Mouse (Mus musculus) neural tube, embryonic 14.5 days (tissue): Measurements from ENCODE around the gene Ddr1. TPM values are rescaled to one million over a fixed set of nuclear protein-coding genes. Genes with fewer than 3 reads are reported as not detected.

Source experiments
- ATAC-seq: fragments of 200-750 bp; cut with Nextera tagmentation; 2 replicates; pipeline ENCODE4 v1.8.0; 2017; ENCODE audit warnings: low read depth, mild to moderate bottlenecking, moderate TSS enrichment, moderate library complexity
- H3K27ac ChIP-seq: fragments of 300-500 bp; sonication (generic); 2 replicates; pipeline ENCODE4 v1.5.1; 2014; ENCODE audit warnings: low read depth, mild to moderate bottlenecking, control low read depth, low read length, moderate library complexity, mixed read lengths
- H3K27me3 ChIP-seq: fragments of 300-500 bp; sonication (generic); 2 replicates; pipeline ENCODE4 v1.6.1; 2014; ENCODE audit warnings: low read length; ENCODE audit not compliant: control insufficient read depth, insufficient read depth
- H3K36me3 ChIP-seq: fragments of 300-500 bp; sonication (generic); 2 replicates; pipeline ENCODE4 v1.6.1; 2014; ENCODE audit warnings: low read length, mixed read lengths; ENCODE audit not compliant: control insufficient read depth, insufficient read depth
- H3K4me1 ChIP-seq: fragments of 300-500 bp; sonication (generic); 2 replicates; pipeline ENCODE4 v1.6.1; 2014; ENCODE audit warnings: low read length; ENCODE audit not compliant: control insufficient read depth, insufficient read depth
- H3K4me2 ChIP-seq: fragments of 300-500 bp; sonication (generic); 2 replicates; pipeline ENCODE4 v1.6.1; 2014; ENCODE audit warnings: mild to moderate bottlenecking, low read depth, low read length, control low read depth
- H3K4me3 ChIP-seq: fragments of 300-500 bp; sonication (generic); 2 replicates; pipeline ENCODE4 v1.5.1; 2014; ENCODE audit warnings: low read depth, low read length, control low read depth, mixed read lengths
- H3K9ac ChIP-seq: fragments of 300-500 bp; sonication (generic); replicated peaks from 2 replicates; pipeline ENCODE4 v1.6.1; 2014; ENCODE audit warnings: low read depth, mild to moderate bottlenecking, control low read depth, low read length, mixed read lengths
- H3K9me3 ChIP-seq: fragments of 300-500 bp; sonication (generic); 2 replicates; pipeline ENCODE4 v1.6.1; 2016; ENCODE audit warnings: low read length; ENCODE audit not compliant: control insufficient read depth
- WGBS: fragments of 180-500 bp; shearing (Covaris S2); extraction: QIAGEN DNeasy Blood & Tissue Kit; methylation state at CpG from one replicate; pipeline ENCODE4 v1.1.7; 2014; 5-methylcytosine and 5-hydroxymethylcytosine counted together
- polyA plus RNA-seq: library from polyadenylated mRNA; unstranded; fragments of >200 nt; fragmentation: Nextera tagmentation; extraction: Ambion mirVana; gene quantifications from 2 replicates; pipeline ENCODE4 v1.2.1, GENCODE M21; 2014

Ddr1 gene
- polyA plus RNA-seq, 1 experiment from 2014 or later = 48.6 TPM

DNA sequence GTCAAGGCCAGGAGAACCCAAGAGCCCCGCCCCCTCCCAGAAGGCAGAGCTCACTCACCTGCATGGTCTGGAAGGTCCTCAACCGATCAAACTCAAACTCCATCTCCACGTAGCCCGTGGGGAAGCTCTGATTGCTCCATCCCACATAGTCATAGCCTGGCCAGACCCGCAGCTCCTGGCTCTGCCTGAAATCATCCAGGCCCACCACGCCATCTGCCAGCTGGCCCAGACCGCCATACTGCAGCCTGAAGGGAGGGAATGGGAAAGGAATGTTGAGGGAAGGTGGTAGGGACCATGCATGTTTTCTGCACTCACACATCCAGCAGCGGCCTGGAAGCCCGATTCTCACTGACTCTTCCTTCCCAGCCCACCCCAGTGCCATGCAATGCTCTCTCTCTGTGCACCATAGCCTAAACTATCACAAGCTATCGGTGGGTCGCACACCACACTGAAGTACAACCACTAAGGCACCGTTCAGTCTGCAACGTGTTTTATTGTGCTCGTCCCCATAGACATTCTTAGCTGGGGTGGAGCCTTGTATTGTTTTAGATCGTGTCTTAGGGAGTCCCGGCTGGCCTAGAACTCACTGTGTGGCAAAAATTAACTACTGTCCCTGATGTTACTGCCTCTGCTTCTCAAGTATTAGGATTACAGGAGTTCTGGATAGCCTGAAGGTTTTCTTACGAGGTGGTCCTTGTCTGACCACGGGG lies 14.3 kb downstream of the Ddr1 start:
- H3K9ac ChIP-seq = no peak overlapping the region
- H3K9me3 ChIP-seq = no peaks in the 10 kb centered on the region
- H3K27me3 ChIP-seq = no peaks in the 10 kb centered on the region
- no peak overlapping the region for H3K4me2 ChIP-seq
- no peak overlapping the region for H3K4me3 ChIP-seq
- no peaks in the 10 kb centered on the region for H3K4me1 ChIP-seq
- no peak for ATAC-seq
- no peak overlapping the region for H3K27ac ChIP-seq
- 91% methylated on average over 18 of the region's 18 CpGs for WGBS
- H3K36me3 ChIP-seq = peaks cover 76% of the 10 kb centered on the region

DNA sequence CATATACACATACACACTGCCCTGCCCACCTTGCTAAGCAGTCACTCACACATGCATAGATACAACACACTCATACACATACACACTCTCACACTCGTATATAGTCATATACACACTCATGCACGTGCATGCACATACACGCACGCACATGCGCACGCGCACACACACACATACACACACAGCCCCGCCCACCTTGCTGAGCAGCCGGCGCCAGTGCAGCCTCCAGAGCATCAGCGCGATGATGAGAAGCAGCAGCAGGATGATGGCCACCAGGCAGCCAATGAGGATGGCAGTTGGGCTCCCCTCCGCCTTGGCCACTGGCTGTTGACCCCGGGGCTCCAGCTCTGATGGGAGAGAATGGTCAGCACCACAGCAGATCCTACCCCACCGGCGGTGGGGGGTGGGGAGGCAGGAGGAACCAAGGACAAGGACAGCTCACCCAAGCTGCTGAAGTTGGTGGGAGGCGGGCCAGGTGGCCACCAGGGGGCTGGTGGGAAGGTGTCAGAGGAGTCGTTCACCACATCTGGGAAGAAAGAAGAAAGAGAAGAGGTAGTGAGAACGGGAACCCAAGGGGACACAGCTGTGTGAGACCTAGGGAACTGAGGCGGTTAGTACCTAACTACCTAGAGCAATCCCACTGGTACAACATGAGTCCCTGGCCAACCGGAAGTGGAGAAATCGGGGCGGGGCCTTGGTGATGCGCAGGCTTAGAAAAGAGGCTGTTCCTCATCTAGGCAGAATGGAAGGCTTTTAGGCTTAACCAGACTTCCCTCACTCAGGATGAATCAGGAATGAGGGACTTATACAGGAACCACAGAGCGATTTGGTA lies 15.9 kb downstream of the Ddr1 start:
- no peaks in the 10 kb centered on the region for H3K4me1 ChIP-seq
- no peak overlapping the region for H3K9ac ChIP-seq
- no peaks in the 10 kb centered on the region for H3K9me3 ChIP-seq
- ATAC-seq = no peak
- H3K27me3 ChIP-seq = no peaks in the 10 kb centered on the region
- WGBS = 91% methylated on average over 25 of the region's 25 CpGs
- no peak overlapping the region for H3K4me3 ChIP-seq
- no peak overlapping the region for H3K27ac ChIP-seq
- H3K36me3 ChIP-seq = peaks cover 86% of the 10 kb centered on the region
- no peak overlapping the region for H3K4me2 ChIP-seq

DNA sequence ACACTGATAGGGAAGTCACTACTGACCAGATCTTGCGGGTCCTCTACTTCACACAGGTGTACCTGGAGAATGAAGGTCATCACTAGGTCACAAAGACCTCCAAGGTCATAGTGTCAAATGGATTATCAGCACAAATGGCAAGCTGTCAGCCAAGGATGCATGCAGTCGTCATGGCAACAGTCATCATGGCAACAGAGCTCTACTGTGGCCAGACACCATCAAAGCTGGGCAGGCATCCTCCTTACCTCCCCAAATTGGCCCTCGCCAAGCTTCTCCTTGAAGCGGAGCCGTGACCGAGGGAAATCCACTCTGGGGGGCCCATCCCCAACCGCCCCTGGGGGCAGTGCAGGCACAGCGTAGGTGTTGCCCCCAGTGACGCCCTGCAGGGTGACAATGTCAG lies 19.4 kb downstream of the Ddr1 start:
- Histone ChIP-seq H3K4me3 (no peak overlapping the region), H3K27ac (no peak overlapping the region), H3K4me1 (no peaks in the 10 kb centered on the region), H3K36me3 (peaks cover 80% of the 10 kb centered on the region), H3K9ac (no peak overlapping the region), H3K4me2 (no peak overlapping the region), H3K27me3 (no peaks in the 10 kb centered on the region), H3K9me3 (no peaks in the 10 kb centered on the region)
- no peak for ATAC-seq
- 64% methylated on average over 9 of the region's 9 CpGs for WGBS

DNA sequence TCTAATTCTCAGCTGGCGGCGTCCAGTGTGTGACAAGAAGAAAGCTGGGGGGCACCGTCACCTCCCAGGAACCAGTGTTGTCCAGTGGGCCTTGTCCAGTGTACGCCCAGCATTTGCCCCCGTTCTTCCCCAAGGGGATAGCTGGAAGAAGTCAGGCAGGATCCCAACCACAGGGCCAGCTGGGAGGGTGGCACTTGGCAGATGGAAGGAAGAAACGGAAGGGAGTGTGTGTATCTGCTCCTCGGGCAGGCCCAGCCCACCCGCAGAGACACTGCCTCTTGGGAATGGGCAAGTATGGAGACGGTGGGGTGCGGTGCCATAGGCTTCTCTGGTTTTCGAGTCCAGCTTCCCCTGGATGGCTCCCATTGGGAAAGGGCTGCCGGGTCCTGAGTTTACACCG lies 22.4 kb downstream of the Ddr1 start:
- H3K4me3 ChIP-seq = no peak overlapping the region
- peaks cover 52% of the 10 kb centered on the region for H3K36me3 ChIP-seq
- no peak overlapping the region for H3K9ac ChIP-seq
- ATAC-seq = no peak
- WGBS = 89% methylated on average over 13 of the region's 13 CpGs
- no peaks in the 10 kb centered on the region for H3K4me1 ChIP-seq
- H3K27me3 ChIP-seq = no peaks in the 10 kb centered on the region
- H3K4me2 ChIP-seq = no peak overlapping the region
- no peak overlapping the region for H3K27ac ChIP-seq
- no peaks in the 10 kb centered on the region for H3K9me3 ChIP-seq

DNA sequence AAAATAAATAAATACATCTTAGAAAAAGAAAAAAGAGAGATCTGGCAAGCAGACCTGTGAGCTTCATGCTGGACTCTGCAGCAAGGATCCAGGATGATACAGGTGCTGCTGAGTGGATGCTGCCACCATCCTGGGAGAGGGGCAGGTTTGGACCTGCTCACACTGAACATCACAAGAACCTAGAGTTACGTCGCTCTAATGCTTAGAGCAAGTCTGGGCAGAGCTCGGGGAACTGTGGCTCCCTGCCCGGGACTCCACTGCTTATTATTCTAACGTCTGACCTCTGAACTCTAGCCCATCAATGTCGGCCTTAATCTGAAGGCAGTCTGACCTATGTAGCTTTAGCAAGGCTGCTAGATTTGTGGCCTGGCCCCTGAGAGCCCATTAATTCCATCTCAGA lies 23.8 kb downstream of the Ddr1 start:
- ATAC-seq = no peak
- Histone ChIP-seq H3K4me1 (no peaks in the 10 kb centered on the region), H3K4me3 (no peak overlapping the region), H3K4me2 (no peak overlapping the region), H3K9ac (no peak overlapping the region), H3K27me3 (no peaks in the 10 kb centered on the region), H3K36me3 (peaks cover 41% of the 10 kb centered on the region), H3K9me3 (no peaks in the 10 kb centered on the region), H3K27ac (no peak overlapping the region)
- 34% methylated on average over 6 of the region's 6 CpGs for whole genome bisulfite sequencing

- Histone ChIP-seq H3K4me2 (peak within 1 kb of the TSS; percentile 83), H3K9ac (peak within 1 kb of the TSS; percentile 71), H3K9me3 (no peaks in the 10 kb centered on the region), H3K27me3 (no peaks in the 10 kb centered on the region), H3K4me1 (peaks cover 4% of the 10 kb centered on the region; the same call in 1 of the 2 replicates), H3K4me3 (peak within 1 kb of the TSS; percentile 54), H3K27ac (no peak within 1 kb of the TSS), H3K36me3 (no peaks in the 10 kb centered on the region)
- WGBS = 2% methylated on average over 23 of the region's 23 CpGs
- peak; percentile 97 for ATAC-seq
Measured at GRCm38 (mm10) chr17:35673416-35674035, 30.9 kb downstream of the Ddr1 start, which contains the start of gene Gtf2h4. Gtf2h4 (minus strand) TSS chr17:35673739.

DNA sequence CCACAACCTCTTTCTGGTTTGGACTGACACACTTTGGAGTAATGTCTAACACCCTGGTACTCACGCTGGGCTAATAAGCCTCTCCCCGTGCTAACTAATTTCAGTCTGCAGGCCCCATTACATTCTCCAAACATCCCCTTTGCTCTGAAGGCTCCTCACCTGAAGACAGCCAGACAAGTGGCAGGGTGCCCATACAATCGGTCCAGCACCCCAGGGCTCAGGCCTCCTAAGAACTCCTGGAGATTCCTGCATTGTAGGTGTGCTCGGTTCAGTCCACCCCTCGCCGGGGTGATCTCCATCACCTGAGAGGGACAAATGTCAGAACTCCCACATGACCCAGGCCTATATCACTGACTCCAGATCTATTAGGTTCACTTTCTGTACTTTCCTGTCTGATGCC lies 31.9 kb downstream of the Ddr1 start:
- H3K4me3 ChIP-seq = no peak overlapping the region
- no peak for ATAC-seq
- H3K36me3 ChIP-seq = no peaks in the 10 kb centered on the region
- no peak overlapping the region for H3K27ac ChIP-seq
- WGBS = 95% methylated on average over 6 of the region's 6 CpGs
- peaks cover 4% of the 10 kb centered on the region; the same call in 1 of the 2 replicates for H3K4me1 ChIP-seq
- no peaks in the 10 kb centered on the region for H3K9me3 ChIP-seq
- no peaks in the 10 kb centered on the region for H3K27me3 ChIP-seq
- H3K4me2 ChIP-seq = peak overlapping the region; percentile 83; the same call in 1 of the 2 replicates
- no peak overlapping the region for H3K9ac ChIP-seq

GRCm38 (mm10) chr17:35671846-35672245 lies 32.6 kb downstream of the Ddr1 start:
- H3K27me3 ChIP-seq = no peaks in the 10 kb centered on the region
- H3K36me3 ChIP-seq = no peaks in the 10 kb centered on the region
- H3K4me3 ChIP-seq = no peak overlapping the region
- H3K27ac ChIP-seq = no peak overlapping the region
- H3K4me1 ChIP-seq = peaks cover 4% of the 10 kb centered on the region; the same call in 1 of the 2 replicates
- no peak overlapping the region for H3K9ac ChIP-seq
- no peak overlapping the region for H3K4me2 ChIP-seq
- H3K9me3 ChIP-seq = no peaks in the 10 kb centered on the region
- ATAC-seq = no peak
- 89% methylated on average over 6 of the region's 6 CpGs for WGBS

- H3K36me3 ChIP-seq = no peaks in the 10 kb centered on the region
- H3K27ac ChIP-seq = no peak overlapping the region
- WGBS = 91% methylated on average over 9 of the region's 9 CpGs
Measured at GRCm38 (mm10) chr17:35669731-35670130, 34.7 kb downstream of the Ddr1 start.

More at GRCm38 (mm10) chr17:35669731-35670130, 34.7 kb downstream of the Ddr1 start:
- Histone ChIP-seq H3K9ac (no peak overlapping the region), H3K4me2 (no peak overlapping the region), H3K9me3 (no peaks in the 10 kb centered on the region), H3K4me1 (peaks cover 9% of the 10 kb centered on the region; the same call in 1 of the 2 replicates), H3K27me3 (no peaks in the 10 kb centered on the region), H3K4me3 (no peak overlapping the region)
- no peak for ATAC-seq
